Mouse (Mus musculus) stomach, postnatal 0 days (tissue): ENCODE results near the gene Adgra3. TPM values are rescaled to one million over a fixed set of nuclear protein-coding genes. Genes with fewer than 3 reads are reported as not detected.

Source experiments
- ATAC-seq: fragments of 200-750 bp; cut with Nextera tagmentation; 2 replicates; pipeline ENCODE4 v1.8.0; 2017; ENCODE audit not compliant: low FRiP score, low TSS enrichment
- DNase-seq: peaks from one replicate; pipeline ENCODE4 v3.0.0-alpha.2; 2016; ENCODE audit warnings: low spot score
- H3K27ac ChIP-seq: fragments of 300-500 bp; sonication (generic); replicated peaks from 2 replicates; pipeline ENCODE4 v1.5.1; 2014; ENCODE audit warnings: mild to moderate bottlenecking, control low read depth
- H3K27me3 ChIP-seq: fragments of 300-500 bp; sonication (generic); 2 replicates; pipeline ENCODE4 v1.6.1; 2014; ENCODE audit warnings: low read length; ENCODE audit not compliant: control insufficient read depth, insufficient read depth
- H3K36me3 ChIP-seq: fragments of 300-500 bp; sonication (generic); 2 replicates; pipeline ENCODE4 v1.6.1; 2014; ENCODE audit warnings: low read length, mixed read lengths; ENCODE audit not compliant: control insufficient read depth, insufficient read depth
- H3K4me1 ChIP-seq: fragments of 300-500 bp; sonication (generic); replicated peaks from 2 replicates; pipeline ENCODE4 v1.6.1; 2014; ENCODE audit warnings: antibody characterized with exemption; ENCODE audit not compliant: control insufficient read depth, insufficient read depth
- H3K4me2 ChIP-seq: fragments of 300-500 bp; sonication (generic); replicated peaks from 2 replicates; pipeline ENCODE4 v1.6.1; 2014; ENCODE audit warnings: low read depth, mild to moderate bottlenecking, control low read depth, moderate library complexity
- H3K4me3 ChIP-seq: fragments of 300-500 bp; sonication (generic); 2 replicates; pipeline ENCODE4 v1.5.1; 2014; ENCODE audit warnings: low read depth, low read length, control low read depth
- H3K9ac ChIP-seq: fragments of 300-500 bp; sonication (generic); 2 replicates; pipeline ENCODE4 v1.6.1; 2014; ENCODE audit warnings: mild to moderate bottlenecking, low read length, control low read depth, mixed read lengths
- H3K9me3 ChIP-seq: fragments of 300-500 bp; sonication (generic); 2 replicates; pipeline ENCODE4 v1.6.1; 2016; ENCODE audit warnings: low read length; ENCODE audit not compliant: control insufficient read depth
- CTCF ChIP-seq: IDR thresholded peaks from 2 replicates; pipeline ENCODE4 v1.5.1; 2016; ENCODE audit warnings: antibody characterized with exemption, low read depth, mild to moderate bottlenecking, moderate library complexity
- EP300 ChIP-seq: optimal IDR thresholded peaks from 2 replicates; pipeline ENCODE3; 2016; ENCODE audit warnings: antibody characterized with exemption
- WGBS: fragments of 180-500 bp; shearing (Covaris S2); extraction: QIAGEN DNeasy Blood & Tissue Kit; methylation state at CpG from one replicate; pipeline ENCODE4 v1.1.7; 2014; 5-methylcytosine and 5-hydroxymethylcytosine counted together
- polyA plus RNA-seq: library from polyadenylated mRNA; unstranded; fragments of >200 nt; fragmentation: Nextera tagmentation; extraction: Ambion mirVana; gene quantifications from 2 replicates; pipeline ENCODE4 v1.2.1, GENCODE M21; 2015

Gene Adgra3
- polyA plus RNA-seq, result 7.1 and 7.9 TPM in 2 replicates

- Histone ChIP-seq H3K4me1 (0 out of 2 replicates have a peak, but pooled peaks cover 3% of the 10 kb centered on the region), H3K4me2 (peak within 1 kb of the TSS; percentile 83), H3K4me3 (peak within 1 kb of the TSS; percentile 92), H3K9me3 (no peaks in the 10 kb centered on the region), H3K27me3 (no peaks in the 10 kb centered on the region), H3K36me3 (no peaks in the 10 kb centered on the region), H3K9ac (peak within 1 kb of the TSS; percentile 89), H3K27ac (peak within 1 kb of the TSS; percentile 89)
- WGBS, result under 1% methylated on average over 66 of the region's 113 CpGs
- DNase-seq (peak; percentile 88), ATAC-seq (peak; percentile 89)
- TF ChIP-seq EP300 (no peak), CTCF (peak; percentile 26; the same call in 1 of the 2 replicates)
Observed at GRCm38 (mm10) chr5:50058421-50059286, at the start of gene Adgra3. Gene Adgra3, minus strand, starts transcription at chr5:50059006.

GRCm38 (mm10) chr5:50083441-50083840, 24.6 kb upstream of the Adgra3 start:
- Histone ChIP-seq H3K9me3 (no peaks in the 10 kb centered on the region), H3K4me1 (no peaks in the 10 kb centered on the region), H3K9ac (no peak overlapping the region), H3K27me3 (no peaks in the 10 kb centered on the region), H3K27ac (no peak overlapping the region), H3K36me3 (no peaks in the 10 kb centered on the region), H3K4me3 (no peak overlapping the region), H3K4me2 (no peak overlapping the region)
- DNase-seq (no peak), ATAC-seq (no peak)
- WGBS, result 71% methylated on average over 1 of the region's 1 CpGs
- TF ChIP-seq EP300 (no peak), CTCF (no peak)

- no peak overlapping the region for H3K4me2 ChIP-seq
- no peaks in the 10 kb centered on the region for H3K4me1 ChIP-seq
- H3K9ac ChIP-seq, result no peak overlapping the region
- ATAC-seq (no peak), DNase-seq (no peak)
- H3K27me3 ChIP-seq, result no peaks in the 10 kb centered on the region
- H3K9me3 ChIP-seq, result no peaks in the 10 kb centered on the region
- no peak overlapping the region for H3K27ac ChIP-seq
- no peak overlapping the region for H3K4me3 ChIP-seq
- TF ChIP-seq EP300 (no peak), CTCF (no peak)
- no peaks in the 10 kb centered on the region for H3K36me3 ChIP-seq
Observed at GRCm38 (mm10) chr5:50074245-50074644, 15.4 kb upstream of the Adgra3 start.

- H3K27me3 ChIP-seq, result no peaks in the 10 kb centered on the region
- no peak overlapping the region for H3K27ac ChIP-seq
- no peaks in the 10 kb centered on the region for H3K4me1 ChIP-seq
- ATAC-seq (no peak), DNase-seq (no peak)
- WGBS, result 61% methylated on average over 3 of the region's 3 CpGs
- H3K4me3 ChIP-seq, result no peak overlapping the region
- no peak overlapping the region for H3K4me2 ChIP-seq
- no peaks in the 10 kb centered on the region for H3K36me3 ChIP-seq
- no peak overlapping the region for H3K9ac ChIP-seq
- TF ChIP-seq CTCF (no peak), EP300 (no peak)
- no peaks in the 10 kb centered on the region for H3K9me3 ChIP-seq
Observed at GRCm38 (mm10) chr5:50064236-50064635, 5.4 kb upstream of the Adgra3 start.

GRCm38 (mm10) chr5:50059586-50059985, 780 bp upstream of the Adgra3 start:
- Histone ChIP-seq H3K27me3 (no peaks in the 10 kb centered on the region), H3K27ac (peak overlapping the region; percentile 89), H3K9ac (no peak overlapping the region), H3K36me3 (no peaks in the 10 kb centered on the region), H3K4me3 (peak overlapping the region; percentile 92), H3K4me2 (peak overlapping the region; percentile 83), H3K9me3 (no peaks in the 10 kb centered on the region), H3K4me1 (0 out of 2 replicates have a peak, but pooled peaks cover 3% of the 10 kb centered on the region)
- 58% methylated on average over 7 of the region's 7 CpGs for WGBS
- peak; percentile 87 for DNase-seq
- ATAC-seq, result peak; percentile 96
- TF ChIP-seq CTCF (no peak), EP300 (no peak)
